Mouse (Mus musculus) embryo, embryonic 10 days (tissue): ENCODE results near the gene Ubr3.
A peak's percentile ranks its signal among the peaks of the same experiment; 100 is the strongest.

ENCODE experiments used
- DNase-seq: peaks from one replicate; pipeline ENCODE4 v3.0.0-alpha.2; 2015; ENCODE audit warnings: low spot score

Ubr3 gene

DNA sequence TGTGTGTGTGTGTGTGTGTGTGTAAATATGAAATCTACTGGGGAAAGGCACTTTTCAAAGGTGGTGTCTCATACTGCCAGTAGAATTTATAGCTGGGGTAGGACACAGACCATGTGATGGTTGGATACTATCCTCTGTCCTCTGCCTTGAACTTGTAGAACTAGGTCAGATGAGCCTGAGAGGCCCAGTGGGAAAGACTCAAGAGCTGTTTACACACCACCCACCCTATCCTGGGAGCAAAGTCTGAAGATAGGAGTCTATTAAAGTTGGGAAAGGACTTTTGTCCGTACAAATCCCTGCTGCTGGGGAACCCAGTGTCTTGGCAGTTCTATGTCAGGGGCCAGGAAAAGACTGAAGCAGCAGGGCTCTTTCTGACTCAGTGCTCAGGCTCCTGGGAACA, 138.3 kb downstream of the Ubr3 start:
- no peak for DNase-seq

DNA sequence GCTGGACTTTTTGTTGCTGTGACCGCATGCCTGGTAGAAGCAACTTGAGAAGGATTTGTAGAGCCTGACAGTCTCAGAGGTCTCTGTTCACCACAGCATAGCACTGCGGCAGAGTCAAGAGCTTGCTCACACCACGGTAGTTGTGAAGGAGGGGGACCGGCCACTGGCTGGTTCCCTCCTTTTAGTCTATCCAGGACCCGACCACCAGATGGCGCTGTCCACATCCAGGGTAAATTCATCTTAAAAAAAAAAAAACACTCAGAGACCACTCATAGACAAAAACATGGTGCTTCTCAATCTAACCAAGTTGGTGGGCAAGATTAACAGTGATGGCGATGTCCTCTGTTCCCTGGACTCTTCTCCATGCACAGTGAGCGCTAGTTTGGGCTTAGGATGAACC, 140.2 kb downstream of the Ubr3 start:
- DNase-seq = no peak

GRCm38 (mm10) chr2:70038752-70039151, 141.7 kb downstream of the Ubr3 start, which contains the start of gene Myo3b:
Gene Myo3b (plus strand): TSS chr2:70039126.
- no peak for DNase-seq

DNA sequence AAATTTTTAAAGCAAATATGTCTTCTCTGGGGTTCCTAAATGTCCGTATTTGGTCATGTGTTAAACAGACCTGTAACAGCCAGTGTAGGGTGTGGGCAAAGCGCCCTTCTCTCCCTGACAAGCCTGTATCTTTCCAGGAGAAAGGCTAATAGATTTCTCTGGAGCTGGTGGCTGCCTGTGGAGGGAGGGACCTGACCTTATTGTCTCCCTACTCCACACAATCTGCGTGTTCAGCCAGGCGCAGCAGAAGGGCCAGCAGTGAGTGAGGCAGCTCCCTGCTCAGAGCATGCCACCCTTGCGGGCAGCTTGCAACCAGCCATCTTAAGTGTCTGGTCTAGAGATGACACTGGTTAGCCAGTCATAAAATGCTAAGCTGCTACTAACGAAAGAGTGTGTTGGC, 147.4 kb downstream of the Ubr3 start:
- DNase-seq = peak; percentile 22

DNA sequence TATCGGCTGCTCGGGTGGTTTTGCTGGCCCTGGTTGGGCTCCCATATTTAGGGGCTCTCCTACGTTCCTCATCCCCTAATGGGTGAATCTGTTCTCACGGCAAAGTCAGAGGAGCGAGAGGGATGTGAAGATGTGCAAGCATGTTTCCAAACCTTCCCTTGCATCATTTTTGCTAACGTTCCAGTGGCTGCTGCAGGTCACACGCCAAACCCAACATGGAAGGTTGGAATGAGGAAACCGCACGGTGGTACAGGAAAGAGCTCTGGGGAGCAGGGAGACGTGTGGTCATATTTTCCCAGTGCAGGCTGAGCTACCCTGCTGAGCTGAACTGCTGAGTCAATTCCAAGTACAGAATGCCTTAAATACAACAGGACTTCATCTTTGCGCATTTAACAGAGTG, 150.8 kb downstream of the Ubr3 start:
- no peak for DNase-seq

DNA sequence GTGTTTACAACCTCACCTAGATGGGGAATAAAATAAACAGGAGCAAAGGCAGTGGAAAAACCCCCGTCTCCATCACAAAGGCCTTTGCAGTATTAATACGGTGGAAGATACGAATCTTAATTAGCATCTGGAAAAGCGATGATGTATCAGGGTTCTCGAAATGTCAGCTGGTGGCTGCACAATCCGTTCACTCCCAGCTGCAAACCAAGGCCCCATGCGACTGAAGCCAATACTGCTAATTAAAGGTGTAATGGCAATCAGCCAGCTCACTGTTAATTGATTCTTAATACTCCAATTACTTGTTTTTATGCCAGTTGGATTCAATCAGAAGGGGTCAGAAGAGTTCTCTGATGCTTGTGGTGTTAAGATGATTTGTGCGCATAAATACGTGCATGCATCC, 156.8 kb downstream of the Ubr3 start:
- no peak for DNase-seq

GRCm38 (mm10) chr2:70058201-70058600, 161.2 kb downstream of the Ubr3 start:
- DNase-seq = no peak

DNA sequence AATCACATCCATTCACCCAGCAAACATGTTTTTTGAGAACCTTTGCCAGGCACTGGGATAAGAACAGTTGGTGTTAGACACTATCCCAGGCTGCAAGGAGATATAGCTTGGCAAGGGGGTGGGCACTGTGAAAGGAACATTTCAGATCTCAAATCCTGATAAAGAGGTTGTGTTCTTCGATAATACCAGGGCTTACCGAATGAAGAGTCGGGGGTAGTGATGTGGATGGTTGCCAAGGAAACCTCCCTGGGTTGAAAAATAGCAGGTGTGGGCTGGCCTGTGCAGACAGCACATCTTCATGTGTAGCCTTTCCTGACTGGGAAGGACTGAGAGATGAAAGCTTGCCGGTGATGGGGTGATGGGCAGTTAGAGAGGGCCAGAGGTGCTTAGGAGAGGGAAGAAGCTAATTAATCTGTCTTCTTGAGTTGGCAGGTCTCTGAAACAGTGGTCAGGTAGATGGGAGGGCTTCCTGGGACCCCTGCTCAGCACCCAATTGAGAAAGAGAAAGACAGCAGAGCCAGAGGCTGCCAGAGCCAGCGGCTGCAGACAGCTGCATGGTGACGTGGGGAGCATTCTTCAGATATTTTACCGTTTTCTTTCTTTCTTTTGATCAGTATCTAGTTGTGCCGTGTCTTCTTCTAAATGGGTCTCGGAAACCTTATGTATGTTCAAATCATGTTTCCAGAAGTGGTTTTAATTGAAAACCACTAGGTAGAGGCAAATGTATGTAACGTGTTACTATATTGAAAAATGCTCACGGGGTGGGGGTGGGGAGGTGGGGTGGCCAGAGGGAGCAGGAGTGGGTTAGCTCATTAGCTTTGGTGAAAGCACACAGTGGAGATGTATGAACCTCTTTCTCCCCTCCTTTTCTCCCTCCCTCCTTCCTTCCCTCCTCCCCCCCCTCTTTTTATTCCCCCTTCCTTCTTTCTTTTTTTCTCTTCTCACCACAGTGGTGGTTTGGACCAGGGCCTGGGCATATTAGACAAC, 163.6 kb downstream of the Ubr3 start:
- DNase-seq = peak; percentile 16

GRCm38 (mm10) chr2:70065116-70065515, 168.1 kb downstream of the Ubr3 start:
- no peak for DNase-seq

DNA sequence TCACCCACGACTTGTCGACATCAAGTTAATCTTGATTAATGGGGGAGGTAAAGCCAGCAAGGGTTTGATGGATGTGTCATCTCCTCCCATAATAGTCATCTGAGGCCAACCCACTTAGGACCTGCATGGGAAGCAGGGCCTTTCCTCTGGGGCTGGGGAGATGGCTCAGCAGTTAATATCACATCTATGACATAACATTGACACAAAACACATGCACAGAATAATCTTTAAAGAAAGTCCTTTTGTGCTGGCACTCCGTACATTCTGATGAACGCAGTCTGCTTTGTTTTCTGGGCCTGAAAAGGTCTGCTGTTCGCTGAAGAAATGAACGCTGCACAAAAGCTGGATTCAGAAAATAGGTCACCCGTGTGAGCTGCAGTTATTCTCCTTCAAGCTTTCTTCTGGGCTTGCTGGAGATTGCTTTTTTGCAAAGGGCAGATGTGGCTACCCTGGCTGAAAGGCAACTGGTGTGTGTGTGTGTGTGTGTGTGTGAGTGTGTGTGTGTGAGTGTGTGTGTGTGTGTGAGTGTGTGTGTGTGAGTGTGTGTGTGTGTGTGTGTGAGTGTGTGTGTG, 168.8 kb downstream of the Ubr3 start:
- DNase-seq = no peak

- no peak for DNase-seq
Measured at GRCm38 (mm10) chr2:70066338-70067022, 169.4 kb downstream of the Ubr3 start.

DNA sequence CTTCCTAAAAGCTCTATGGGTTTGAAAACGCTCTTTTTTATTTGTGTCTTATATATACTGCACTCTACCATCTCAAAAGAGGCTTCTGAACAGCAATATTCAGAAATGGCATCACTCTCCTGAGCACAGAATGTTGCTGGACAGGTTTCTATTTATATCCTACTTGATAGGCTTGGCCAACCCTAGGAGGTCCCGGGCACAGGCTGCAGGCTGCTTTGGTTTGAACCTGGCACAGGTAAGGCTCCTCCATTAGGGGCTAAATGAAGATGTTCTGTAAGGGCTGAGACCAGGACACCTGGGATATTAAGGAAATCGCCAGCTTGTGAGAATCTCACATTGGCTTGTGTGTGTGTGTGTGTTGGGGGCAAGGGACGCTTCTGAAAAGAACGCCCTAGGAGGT, 172.8 kb downstream of the Ubr3 start:
- DNase-seq = no peak
